Mouse (Mus musculus) liver, postnatal 0 days (tissue): ENCODE results near the gene Elmo1. TPM values are rescaled to one million over a fixed set of nuclear protein-coding genes. Genes with fewer than 3 reads are reported as not detected.

ENCODE experiments used
- ATAC-seq: fragments of 200-750 bp; cut with Nextera tagmentation; 2 replicates; pipeline ENCODE4 v1.8.0; 2017; ENCODE audit warnings: mild to moderate bottlenecking, moderate library complexity
- DNase-seq: peaks from one replicate; pipeline ENCODE4 v3.0.0-alpha.2; 2016
- H3K27ac ChIP-seq: fragments of 300-500 bp; sonication (generic); 2 replicates; pipeline ENCODE4 v1.5.1; 2014; ENCODE audit warnings: antibody characterized with exemption, moderate library complexity, mild to moderate bottlenecking, low read depth
- H3K27me3 ChIP-seq: fragments of 300-500 bp; sonication (generic); 2 replicates; pipeline ENCODE4 v1.6.1; 2014; ENCODE audit warnings: low read length, control low read depth, mixed read lengths; ENCODE audit not compliant: insufficient read depth
- H3K36me3 ChIP-seq: fragments of 300-500 bp; sonication (generic); replicated peaks from 2 replicates; pipeline ENCODE4 v1.6.1; 2014; ENCODE audit warnings: mild to moderate bottlenecking, control low read depth, low read length, moderate library complexity, mixed read lengths; ENCODE audit not compliant: insufficient read depth
- H3K4me1 ChIP-seq: fragments of 300-500 bp; sonication (generic); 2 replicates; pipeline ENCODE4 v1.6.1; 2014; ENCODE audit warnings: antibody characterized with exemption, mild to moderate bottlenecking, control low read depth; ENCODE audit not compliant: insufficient read depth
- H3K4me2 ChIP-seq: fragments of 300-500 bp; sonication (generic); 2 replicates; pipeline ENCODE4 v1.6.1; 2014; ENCODE audit warnings: low read depth, mild to moderate bottlenecking, low read length, moderate library complexity, mixed read lengths
- H3K4me3 ChIP-seq: fragments of 300-500 bp; sonication (generic); 2 replicates; pipeline ENCODE4 v1.5.1; 2014; ENCODE audit warnings: low read depth, low read length
- H3K9ac ChIP-seq: fragments of 300-500 bp; sonication (generic); replicated peaks from 2 replicates; pipeline ENCODE4 v1.6.1; 2014; ENCODE audit warnings: mild to moderate bottlenecking, moderate library complexity
- H3K9me3 ChIP-seq: fragments of 300-500 bp; sonication (generic); 2 replicates; pipeline ENCODE4 v1.6.1; 2016; ENCODE audit warnings: mild to moderate bottlenecking, control low read depth, low read length, mixed read lengths
- CTCF ChIP-seq: sonication (generic); IDR thresholded peaks from 2 replicates; pipeline ENCODE4 v1.5.1; 2016; ENCODE audit warnings: antibody characterized with exemption, low read depth
- EP300 ChIP-seq: IDR thresholded peaks from 2 replicates; pipeline ENCODE4 v1.6.1; 2016; ENCODE audit warnings: antibody characterized with exemption, low read depth, mild to moderate bottlenecking
- WGBS: fragments of 180-500 bp; shearing (Covaris S2); extraction: QIAGEN DNeasy Blood & Tissue Kit; methylation state at CpG from one replicate; pipeline ENCODE4 v1.1.7; 2014; ENCODE audit not compliant: insufficient replicate concordance; 5-methylcytosine and 5-hydroxymethylcytosine counted together
- polyA plus RNA-seq: library from polyadenylated mRNA; unstranded; fragments of >200 nt; fragmentation: Nextera tagmentation; extraction: Ambion mirVana; gene quantifications from 2 replicates; pipeline ENCODE4 v1.2.1, GENCODE M21; 2015

Elmo1 gene
- polyA plus RNA-seq, 1 experiment from 2014 or later, result 3.1 TPM

GRCm38 (mm10) chr13:20138466-20138865 is 48.1 kb downstream of the Elmo1 start:
- Histone ChIP-seq H3K4me1 (peaks cover 21% of the 10 kb centered on the region), H3K27me3 (no peaks in the 10 kb centered on the region), H3K4me3 (no peak overlapping the region), H3K36me3 (no peaks in the 10 kb centered on the region), H3K9me3 (no peaks in the 10 kb centered on the region), H3K27ac (no peak overlapping the region), H3K9ac (no peak overlapping the region), H3K4me2 (no peak overlapping the region)
- TF ChIP-seq EP300, result peak; percentile 27; the same call in 1 of the 2 replicates
- no peak for TF ChIP-seq CTCF
- ATAC-seq (peak; percentile 82), DNase-seq (no peak)
- 31% methylated on average over 3 of the region's 3 CpGs for WGBS

- Histone ChIP-seq H3K27me3 (no peaks in the 10 kb centered on the region), H3K9ac (peak overlapping the region; percentile 16; the same call in 1 of the 2 replicates), H3K4me3 (no peak overlapping the region), H3K36me3 (no peaks in the 10 kb centered on the region), H3K4me2 (no peak overlapping the region), H3K4me1 (peaks cover 15% of the 10 kb centered on the region), H3K27ac (no peak overlapping the region), H3K9me3 (no peaks in the 10 kb centered on the region)
- ATAC-seq (no peak; the same call in 1 of the 2 replicates), DNase-seq (no peak)
- no peak for TF ChIP-seq CTCF
- TF ChIP-seq EP300, result no peak
- 67% methylated on average over 6 of the region's 6 CpGs for WGBS
These were observed 48.7 kb downstream of the Elmo1 start for GRCm38 (mm10) chr13:20139060-20139459.

- H3K9me3 ChIP-seq, result no peaks in the 10 kb centered on the region
- H3K4me3 ChIP-seq, result no peak overlapping the region
- no peaks in the 10 kb centered on the region for H3K27me3 ChIP-seq
- H3K4me1 ChIP-seq, result peaks cover 13% of the 10 kb centered on the region
- H3K36me3 ChIP-seq, result no peaks in the 10 kb centered on the region
- no peak overlapping the region for H3K27ac ChIP-seq
- no peak overlapping the region for H3K4me2 ChIP-seq
- WGBS, result 58% methylated on average over 4 of the region's 4 CpGs
- DNase-seq (no peak), ATAC-seq (no peak)
- no peak for TF ChIP-seq CTCF
- TF ChIP-seq EP300, result no peak
- H3K9ac ChIP-seq, result no peak overlapping the region
These were observed 49.6 kb downstream of the Elmo1 start for GRCm38 (mm10) chr13:20139825-20140665.

- no peak overlapping the region for H3K27ac ChIP-seq
- no peak overlapping the region for H3K4me3 ChIP-seq
- no peak overlapping the region for H3K9ac ChIP-seq
- WGBS, result 58% methylated on average over 1 of the region's 1 CpGs
- no peaks in the 10 kb centered on the region for H3K36me3 ChIP-seq
- H3K4me1 ChIP-seq, result peaks cover 31% of the 10 kb centered on the region
- DNase-seq, result no peak
- no peaks in the 10 kb centered on the region for H3K9me3 ChIP-seq
- no peak overlapping the region for H3K4me2 ChIP-seq
- ATAC-seq, result no peak
- no peaks in the 10 kb centered on the region for H3K27me3 ChIP-seq
- TF ChIP-seq EP300 (no peak), CTCF (no peak)
These were observed 52.2 kb downstream of the Elmo1 start for GRCm38 (mm10) chr13:20142637-20143036.

GRCm38 (mm10) chr13:20146848-20147247 is 56.5 kb downstream of the Elmo1 start:
- WGBS, result 80% methylated on average over 4 of the region's 4 CpGs

GRCm38 (mm10) chr13:20147736-20148135 is 57.3 kb downstream of the Elmo1 start:
- H3K9me3 ChIP-seq, result no peaks in the 10 kb centered on the region
- no peak overlapping the region for H3K4me3 ChIP-seq
- ATAC-seq (peak; percentile 26), DNase-seq (peak; percentile 52)
- peaks cover 60% of the 10 kb centered on the region for H3K4me1 ChIP-seq
- H3K9ac ChIP-seq, result no peak overlapping the region
- H3K4me2 ChIP-seq, result no peak overlapping the region
- H3K27ac ChIP-seq, result peak overlapping the region; percentile 55; the same call in 1 of the 2 replicates
- WGBS, result 42% methylated on average over 4 of the region's 4 CpGs
- no peaks in the 10 kb centered on the region for H3K27me3 ChIP-seq
- no peaks in the 10 kb centered on the region for H3K36me3 ChIP-seq
- no peak; the same call in 1 of the 2 replicates for TF ChIP-seq EP300
- no peak for TF ChIP-seq CTCF

More at GRCm38 (mm10) chr13:20146848-20147247, 56.5 kb downstream of the Elmo1 start:
- Histone ChIP-seq H3K36me3 (no peaks in the 10 kb centered on the region), H3K4me2 (no peak overlapping the region), H3K27ac (no peak overlapping the region), H3K9me3 (no peaks in the 10 kb centered on the region), H3K9ac (no peak overlapping the region), H3K27me3 (no peaks in the 10 kb centered on the region), H3K4me3 (no peak overlapping the region), H3K4me1 (peaks cover 53% of the 10 kb centered on the region)
- TF ChIP-seq EP300 (no peak), CTCF (no peak)
- DNase-seq, result no peak
- ATAC-seq, result no peak
